Mouse (Mus musculus) layer of hippocampus, postnatal 36 days (tissue): ENCODE measurements around the gene Esam. TPM values are rescaled to one million over a fixed set of nuclear protein-coding genes. Genes with fewer than 3 reads are reported as not detected.

Experiments used
- DNase-seq, 2 experiments: peaks; one replicate each; pipeline ENCODE4 v3.0.0; 2022
- total RNA-seq, 2 experiments: library from RNA; stranded (reverse); gene quantifications; 2 replicates each; pipeline ENCODE4 v1.2.3; 2021

Gene Esam
- total RNA-seq, 2 experiments from 2014 or later: 17.7 to 22.6 TPM

DNA sequence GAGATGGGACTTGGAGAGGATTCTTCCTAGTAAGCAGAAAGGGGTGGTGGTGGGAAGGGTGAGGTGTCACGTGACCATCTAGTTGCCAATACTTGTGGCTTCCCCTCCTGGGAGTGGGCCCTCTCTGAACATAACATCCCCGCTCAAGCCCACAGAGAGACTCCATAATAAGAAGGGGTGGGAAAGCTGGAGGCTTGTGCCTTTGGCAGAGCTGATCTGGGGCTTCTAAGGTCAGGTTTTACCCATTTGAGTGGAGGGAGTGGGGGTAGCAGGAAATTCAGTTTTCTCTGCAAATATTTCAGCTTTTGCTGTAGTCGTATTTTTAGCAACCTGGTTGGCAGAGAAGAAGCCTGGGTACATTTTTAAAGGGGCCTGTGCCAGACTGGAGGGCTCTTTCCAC lies 28.5 kb downstream of the Esam start:
- DNase-seq: no peak

DNA sequence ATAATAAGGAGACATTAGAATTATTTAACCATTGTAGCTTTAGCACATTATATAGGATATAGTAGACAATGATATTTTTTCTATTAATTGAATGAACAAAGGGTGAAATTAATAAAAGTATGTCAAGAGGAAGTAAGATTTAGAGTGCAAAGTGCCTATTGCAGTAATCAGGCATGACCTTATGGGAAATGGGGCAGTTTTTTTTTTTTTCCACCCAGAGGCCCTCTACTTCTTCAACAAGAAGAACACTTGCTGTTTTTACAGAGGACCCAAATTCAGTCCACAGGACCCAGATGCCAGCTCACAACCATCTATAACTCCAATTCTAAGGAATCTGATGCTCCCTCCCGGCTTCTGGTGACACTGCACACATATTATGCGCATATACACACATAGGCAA lies 32.7 kb downstream of the Esam start:
- no peak for DNase-seq

DNA sequence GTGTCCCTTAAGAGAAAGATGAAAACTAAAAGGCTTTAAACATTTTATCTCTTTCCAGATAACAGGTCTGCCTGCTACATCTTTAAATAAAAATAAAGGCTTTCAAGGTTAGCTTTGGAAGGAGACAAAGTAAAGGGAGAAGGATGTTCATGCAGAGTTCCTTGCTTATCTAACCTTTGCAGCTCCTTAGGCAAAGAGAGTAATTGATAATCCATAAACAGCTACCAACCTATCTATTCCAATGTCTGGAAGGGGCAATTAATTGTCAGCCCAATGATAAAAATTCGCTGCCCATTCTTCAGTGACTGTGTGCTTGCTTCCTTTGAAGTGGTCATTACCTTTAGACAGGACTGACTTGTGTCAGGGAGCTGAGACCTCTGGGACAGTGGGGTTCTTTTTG lies 35.9 kb downstream of the Esam start:
- DNase-seq: no peak

DNA sequence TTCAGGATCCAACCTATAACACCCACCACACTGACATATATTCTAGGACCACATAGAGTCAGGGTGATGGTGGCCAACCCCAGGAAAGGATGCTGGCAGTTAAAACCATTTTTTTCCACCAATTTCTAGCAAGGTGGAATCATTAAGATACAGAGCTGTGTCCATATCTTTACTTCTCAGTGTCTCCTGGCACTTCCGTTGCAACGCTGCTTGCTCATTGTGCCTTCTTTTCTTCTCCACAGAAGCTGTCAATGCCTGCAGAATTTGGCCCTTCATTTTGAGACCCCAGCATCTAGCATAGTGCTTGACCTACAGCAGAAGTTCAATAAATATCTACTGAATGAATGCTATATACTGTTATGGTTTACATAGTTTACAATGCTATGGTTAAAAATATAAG lies 39.1 kb downstream of the Esam start:
- no peak for DNase-seq

DNA sequence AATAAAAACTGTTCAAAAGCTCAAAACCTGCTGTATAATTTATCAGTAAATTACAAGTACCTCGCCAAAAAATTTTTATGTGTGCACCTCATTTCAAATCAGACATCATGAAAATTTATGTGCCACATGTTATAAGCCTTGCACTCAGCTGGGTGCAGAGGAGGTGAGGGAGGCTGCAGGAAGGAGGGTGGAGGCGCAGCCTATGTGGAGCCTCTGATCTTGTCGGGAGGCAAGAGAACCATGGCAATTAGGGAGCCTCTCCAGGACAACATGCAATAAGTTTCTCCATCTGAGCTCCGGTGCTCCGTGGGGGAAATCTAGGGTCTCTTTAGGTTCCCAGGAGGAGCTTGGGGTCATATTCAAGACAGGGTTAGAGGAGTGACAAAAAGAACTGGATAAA lies 39.6 kb downstream of the Esam start:
- no peak for DNase-seq

DNA sequence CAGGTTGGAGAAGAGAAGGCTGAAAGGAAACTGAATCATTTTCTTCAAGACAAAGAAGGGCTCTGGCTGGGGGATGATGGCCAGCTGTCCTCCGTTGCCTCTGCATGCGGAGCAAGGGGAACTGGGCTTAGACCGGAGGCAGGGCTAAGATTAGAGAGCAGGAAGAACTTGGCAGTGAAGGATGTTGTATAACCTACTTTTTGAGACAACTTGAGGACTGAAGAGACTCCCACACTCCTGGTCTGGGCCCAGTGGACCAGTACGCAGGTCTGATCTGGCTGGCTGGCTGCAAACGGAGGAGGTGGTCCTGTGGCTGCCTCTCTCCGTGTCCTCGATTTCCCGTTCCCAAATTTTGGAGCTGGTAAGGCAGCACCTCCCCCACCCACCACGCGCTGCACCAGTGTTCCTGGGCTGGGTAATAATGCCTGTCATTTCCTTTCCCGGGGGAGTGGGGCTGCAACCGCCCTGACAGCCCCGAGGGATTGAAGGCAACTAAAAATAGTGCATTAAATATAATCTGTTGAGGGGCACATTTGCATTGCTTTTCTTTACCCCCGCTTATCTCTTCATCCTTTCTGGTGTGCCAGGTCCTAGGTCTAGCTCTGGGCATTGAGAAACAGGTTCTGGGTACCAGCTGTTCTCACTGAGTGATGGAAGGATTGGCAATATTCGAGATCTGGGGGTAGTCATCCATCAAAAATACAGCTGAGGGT lies 40.2 kb downstream of the Esam start:
- peak in 1 of 2 experiments; percentile 44 for DNase-seq

DNA sequence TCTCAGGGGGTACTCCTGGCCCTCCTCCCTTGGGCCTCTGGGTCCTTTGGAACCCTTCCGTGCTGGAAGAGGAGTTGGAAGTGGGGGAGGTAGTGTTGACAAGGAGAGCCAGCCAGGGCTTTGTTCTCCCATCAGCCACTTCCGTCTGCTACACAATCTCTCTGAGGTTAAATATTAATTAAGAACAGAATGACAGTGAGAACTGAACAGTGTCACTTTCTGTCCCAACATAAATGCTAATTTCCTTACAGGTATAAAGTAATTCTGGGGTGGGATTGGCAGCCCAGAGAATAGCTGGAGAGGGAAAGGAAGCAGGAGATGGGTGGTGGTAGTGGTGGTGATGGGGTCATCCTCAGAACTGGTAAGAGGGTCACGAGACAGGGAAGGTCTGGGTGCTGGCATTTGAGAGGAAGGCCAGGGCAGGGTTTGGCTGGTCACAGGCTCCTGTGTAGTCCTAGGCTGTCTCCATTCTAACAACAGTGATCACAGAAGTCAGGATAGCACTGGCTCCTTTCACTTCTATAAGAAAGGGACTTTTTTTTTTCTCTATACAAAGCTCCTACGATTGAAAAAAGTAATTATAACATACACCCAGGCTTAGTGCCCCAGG lies 40.8 kb downstream of the Esam start:
- DNase-seq: no peak

DNA sequence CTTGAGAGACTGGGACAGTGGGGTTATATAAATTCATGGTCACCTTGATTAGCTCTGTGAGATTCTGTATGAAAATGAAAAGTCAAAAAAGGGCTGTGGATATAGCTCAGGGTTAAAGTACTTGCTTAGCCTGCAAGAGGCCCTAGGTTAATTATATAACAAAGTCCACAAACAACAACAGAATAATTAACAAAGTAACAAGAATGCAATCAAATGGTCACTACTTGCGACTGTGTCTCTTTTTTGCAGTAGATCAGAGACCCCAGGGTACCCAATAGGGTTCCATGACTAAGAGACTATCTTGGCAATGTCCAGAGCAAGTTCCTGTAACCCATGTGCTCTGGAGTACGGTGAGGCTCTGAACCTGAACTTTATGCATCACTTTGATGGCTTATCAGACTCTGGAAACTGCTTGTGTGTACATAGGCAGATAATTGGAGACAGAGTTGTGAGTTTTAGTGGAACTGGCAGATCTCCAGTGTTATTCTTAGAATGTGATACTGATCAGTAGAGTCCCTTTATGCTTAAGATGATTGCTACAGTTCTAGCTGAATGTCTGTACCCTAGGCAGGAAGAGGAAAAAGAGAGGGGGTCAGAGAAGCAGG lies 41.5 kb downstream of the Esam start:
- no peak for DNase-seq

DNA sequence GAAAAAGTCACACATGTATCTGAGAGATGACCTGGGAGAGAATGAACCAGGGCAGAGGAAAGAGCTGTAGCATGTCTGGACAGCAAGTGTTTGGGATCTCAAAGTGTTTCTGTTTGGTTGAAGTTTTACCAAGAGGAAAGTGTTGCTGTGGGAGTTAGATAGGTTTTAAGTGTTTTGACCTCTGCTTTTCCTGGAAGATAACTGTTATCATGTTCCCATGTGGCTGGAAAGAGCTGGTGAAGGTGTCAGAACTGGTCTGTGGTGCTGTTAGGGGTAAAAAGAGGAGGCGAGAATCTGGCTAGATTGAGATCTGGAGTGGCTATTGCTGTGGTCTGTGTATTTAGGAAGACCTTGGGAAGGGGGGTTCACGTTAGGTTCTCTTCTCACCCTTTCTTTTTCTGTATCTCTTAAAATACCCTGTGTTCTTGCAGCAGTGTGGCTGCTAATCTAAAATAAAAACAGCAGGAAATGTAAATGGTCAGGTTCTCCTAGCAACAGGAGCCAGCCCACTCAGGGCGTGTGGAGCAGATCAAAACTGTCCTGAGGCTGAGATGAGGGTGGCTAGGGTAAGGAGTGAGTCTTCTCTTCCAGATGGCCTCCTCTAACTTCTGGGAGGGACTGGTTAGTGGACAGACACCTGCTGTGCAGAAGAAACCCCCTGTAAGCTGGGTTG lies 44.5 kb downstream of the Esam start:
- DNase-seq: no peak

DNA sequence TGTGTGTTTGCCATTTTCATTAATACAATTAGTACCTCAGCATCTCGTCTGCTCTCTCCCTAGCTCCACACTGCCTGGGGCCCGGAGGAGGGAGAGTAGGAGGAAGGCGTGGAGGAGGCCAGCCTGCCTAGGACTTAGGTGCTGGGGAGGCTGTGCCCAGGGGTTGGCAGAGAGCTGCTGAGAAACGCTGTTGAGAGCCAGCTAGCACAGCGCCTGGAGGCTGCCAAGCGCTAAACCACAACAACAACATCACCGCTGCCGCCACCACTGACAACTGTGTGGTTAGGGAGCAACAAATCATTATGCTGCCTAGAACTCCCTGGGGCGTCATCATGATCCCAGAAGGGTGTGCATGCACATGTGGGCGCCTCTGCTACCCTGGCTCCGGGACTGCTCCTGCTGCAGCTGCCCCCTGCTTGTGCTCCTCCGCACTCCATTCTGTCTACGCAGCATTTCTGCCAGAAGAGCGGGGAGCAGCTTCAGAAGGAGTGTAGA lies 48.6 kb downstream of the Esam start:
- DNase-seq: peak; percentile 62 to 66

DNA sequence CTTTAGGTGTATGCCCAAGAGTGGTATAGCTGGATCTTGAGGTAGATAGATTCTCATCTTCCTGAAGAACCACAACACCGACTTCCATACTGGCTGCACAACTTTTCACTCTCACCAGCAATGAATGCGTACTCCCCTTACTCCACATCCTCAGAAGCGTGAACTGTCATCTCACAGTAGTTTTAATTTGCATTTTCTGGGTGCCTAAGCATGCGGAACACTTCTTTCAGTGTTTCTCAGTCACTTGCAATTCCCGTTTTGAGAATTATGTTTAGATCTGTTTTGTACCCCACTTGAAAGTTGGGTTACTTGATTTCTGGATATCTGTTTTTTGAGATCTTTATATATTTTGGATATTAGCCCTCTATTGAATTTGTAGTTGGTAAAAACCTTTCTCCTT lies 55.7 kb downstream of the Esam start:
- DNase-seq: no peak

DNA sequence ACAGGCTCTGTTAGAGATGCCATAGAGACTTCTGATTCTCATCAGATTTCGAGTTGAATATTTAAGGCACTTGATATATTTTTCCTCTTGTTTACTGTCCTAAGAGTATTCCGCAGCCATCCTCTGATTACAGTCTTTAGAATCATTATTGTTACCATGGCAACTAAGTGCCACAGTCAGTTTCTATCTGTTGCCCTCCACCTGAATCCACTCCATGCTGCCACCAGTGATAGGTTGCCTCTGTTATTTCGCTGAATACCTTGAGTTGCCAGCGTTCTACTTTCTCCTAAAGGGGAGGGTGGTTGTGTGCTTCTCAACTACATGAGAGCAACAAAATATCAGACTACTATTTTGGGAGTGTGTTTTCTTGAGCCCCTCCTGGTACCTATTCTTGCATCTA lies 58.8 kb downstream of the Esam start:
- DNase-seq: no peak

Other genes starting within 250 kb of the Esam start
- 1 to 10 TPM; 1.9 to 2.2 TPM for gene Ccdc15, start 179.6 kb upstream of the Esam start, total RNA-seq
- 10 to 100 TPM; 66.3 to 66.9 TPM for gene Hepacam, start 160.7 kb upstream of the Esam start, total RNA-seq
- 1 to 10 TPM; 5.4 to 7.0 TPM for gene Robo4, start 126.2 kb upstream of the Esam start, total RNA-seq
- 10 to 100 TPM; 13.9 to 14.3 TPM for gene Robo3, start 94.8 kb upstream of the Esam start, total RNA-seq
- 10 to 100 TPM; 21.9 to 27.5 TPM for gene Msantd2, start 38.8 kb upstream of the Esam start, total RNA-seq
- 1 to 10 TPM; 2.7 to 4.7 TPM for gene Vsig2, start 11.2 kb downstream of the Esam start, total RNA-seq
- 1,000 to 10,000 TPM; 1,507 to 1,630 TPM for gene Nrgn, start 24.8 kb downstream of the Esam start, total RNA-seq
- gene Siae, start 27.6 kb downstream of the Esam start, total RNA-seq: 10 to 100 TPM; 13.0 to 13.3 TPM
- gene Spa17, start 85.6 kb downstream of the Esam start, total RNA-seq: 1 to 10 TPM; 1.5 to 2.4 TPM
- gene Tbrg1, start 129.2 kb downstream of the Esam start, total RNA-seq: 10 to 100 TPM; 48.1 to 48.3 TPM
- gene Panx3, start 141.2 kb downstream of the Esam start, total RNA-seq: not detected
- not detected for gene Olfr160, start 188.2 kb downstream of the Esam start, total RNA-seq
- gene Olfr874, start 217.0 kb downstream of the Esam start, total RNA-seq: not detected
- gene Olfr875, start 243.8 kb downstream of the Esam start, total RNA-seq: not detected